Comparison of ENCODE assay signal across 20 mouse cellular contexts in genomic region chr3:153631988-153632672, GRCm38 (mm10).
A peak's percentile ranks its signal among the peaks of the same experiment; 100 is the strongest.
DNase-seq lines count a peak whose midpoint lies in the region; ATAC-seq lines count a peak whose summit lies in the region.
"Had no signal": no experiment of that assay in that cellular context is flagged by ENCODE, and none has a peak within 500 bp of the region (broad histone marks: within the 10 kb centered on the region; RNA-seq: fewer than 3 reads in every experiment).

No protein-coding gene starts in this region.

- H3K27me3 ChIP-seq in midbrain, embryonic 15.5 days (replicated peaks): no peaks in the 10 kb centered on the region
- no peaks in the 10 kb centered on the region for H3K27me3 ChIP-seq in midbrain, embryonic 10.5 days (ENCODE audit: low read depth, poor library complexity, severe bottlenecking)
- H3K27me3 ChIP-seq: embryonic facial prominence, embryonic 15.5 days; hindbrain, embryonic 12.5 days had no signal

- peak; percentile 34; the same call in 1 of the 2 replicates for ATAC-seq in frontal cortex, adult (ENCODE audit: low TSS enrichment)
- 0 out of 2 replicates have a peak, but pooled peaks have one; percentile 30 for ATAC-seq in midbrain, embryonic 15.5 days (replicated peaks)
- ATAC-seq: CD4-positive, CD25-positive, alpha-beta regulatory T cell, adult 4 months; forebrain, postnatal 0 days; inflammation-experienced regulatory T-cells, adult 6 months; liver, postnatal 0 days had no signal

- no peak for DNase-seq in frontal cortex, adult 2 months (ENCODE audit: extremely low spot score in 1 of 2, low spot score in 1 of 2)
- DNase-seq in midbrain, embryonic 10.5 days (ENCODE audit: low spot score): no peak
- peak; percentile 86 for DNase-seq in lung, postnatal 10 days
- DNase-seq in adrenal gland, postnatal 36 days: no peak
- no peak for DNase-seq in embryo, embryonic 10.5 days (ENCODE audit: low spot score)
- DNase-seq: cerebellum, adult 8-10 months; forebrain, postnatal 0 days; gastrocnemius, postnatal 10 days; kidney, adult 2 months; kidney, postnatal 10 days; liver, postnatal 0 days; thymus, postnatal 14 days had no signal

- no peak overlapping the region for H3K9ac ChIP-seq in midbrain, embryonic 15.5 days
- H3K9ac ChIP-seq: embryonic facial prominence, embryonic 15.5 days; forebrain, postnatal 0 days; hindbrain, embryonic 12.5 days; liver, postnatal 0 days had no signal

- 81% methylated on average over 10 of the region's 10 CpGs for WGBS in midbrain, embryonic 15.5 days
- WGBS in midbrain, embryonic 10.5 days: 86% methylated on average over 10 of the region's 10 CpGs

- no peak overlapping the region for H3K27ac ChIP-seq in midbrain, embryonic 15.5 days
- no peak overlapping the region for H3K27ac ChIP-seq in midbrain, embryonic 10.5 days (replicated peaks)
- H3K27ac ChIP-seq: embryonic facial prominence, embryonic 15.5 days; hindbrain, embryonic 12.5 days had no signal

- no peak overlapping the region for H3K4me2 ChIP-seq in midbrain, embryonic 15.5 days
- H3K4me2 ChIP-seq: embryonic facial prominence, embryonic 15.5 days; hindbrain, embryonic 12.5 days; midbrain, embryonic 11.5 days had no signal

- H3K36me3 ChIP-seq in midbrain, embryonic 15.5 days (replicated peaks): no peaks in the 10 kb centered on the region
- no peaks in the 10 kb centered on the region for H3K36me3 ChIP-seq in midbrain, embryonic 10.5 days
- H3K36me3 ChIP-seq: embryonic facial prominence, embryonic 15.5 days; hindbrain, embryonic 12.5 days had no signal

- H3K4me1 ChIP-seq in midbrain, embryonic 15.5 days: 0 out of 2 replicates have a peak, but pooled peaks cover 3% of the 10 kb centered on the region
- H3K4me1 ChIP-seq in midbrain, embryonic 10.5 days: peaks cover 4% of the 10 kb centered on the region; the same call in 1 of the 2 replicates

- no peaks in the 10 kb centered on the region for H3K9me3 ChIP-seq in midbrain, embryonic 15.5 days
- H3K9me3 ChIP-seq in midbrain, embryonic 10.5 days (replicated peaks): no peaks in the 10 kb centered on the region
- H3K9me3 ChIP-seq: embryonic facial prominence, embryonic 15.5 days; G1E; hindbrain, embryonic 12.5 days had no signal

- no peak overlapping the region for H3K4me3 ChIP-seq in midbrain, embryonic 15.5 days
- H3K4me3 ChIP-seq in midbrain, embryonic 10.5 days: no peak overlapping the region
- H3K4me3 ChIP-seq: embryonic facial prominence, embryonic 15.5 days; hindbrain, embryonic 12.5 days had no signal
